Mouse (Mus musculus) E14TG2a.4 (cell line): ENCODE results near the gene Akap13.

Experiments
- CTCF ChIP-seq: conservative IDR thresholded peaks from 2 replicates; pipeline ENCODE4 v1.5.1; 2014; ENCODE audit warnings: low read length
- NANOG ChIP-seq: IDR thresholded peaks from 2 replicates; pipeline ENCODE4 v1.6.1; 2014; ENCODE audit warnings: borderline replicate concordance, low read length, mixed read lengths

DNA sequence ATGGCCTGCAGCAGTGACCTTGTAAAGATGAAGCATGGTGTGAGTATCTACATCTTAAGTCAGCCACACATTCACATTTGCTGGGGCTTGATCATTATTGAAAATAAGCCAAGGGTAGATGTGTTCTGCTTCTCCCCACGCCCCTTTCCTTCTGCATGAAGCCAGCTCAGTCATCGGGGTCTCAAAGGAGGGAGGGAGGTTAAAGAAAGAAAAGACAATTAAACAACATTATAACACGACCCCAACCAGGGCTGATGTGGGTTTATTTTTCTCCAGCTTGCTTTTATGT lies 327.3 kb downstream of the Akap13 start:
- no peak for TF ChIP-seq CTCF
- no peak for TF ChIP-seq NANOG
